Mouse (Mus musculus) kidney, adult 18-20 months (tissue): ENCODE data around the gene Vmn2r47.
"Not testable (repeated sequence)": the region's sequence is repeated elsewhere in the genome, so short reads cannot be mapped to it uniquely, and the experiment has no call there.

Source experiments
- DNase-seq: peaks from one replicate; pipeline ENCODE4 v3.0.0; 2021

Gene Vmn2r47

DNA sequence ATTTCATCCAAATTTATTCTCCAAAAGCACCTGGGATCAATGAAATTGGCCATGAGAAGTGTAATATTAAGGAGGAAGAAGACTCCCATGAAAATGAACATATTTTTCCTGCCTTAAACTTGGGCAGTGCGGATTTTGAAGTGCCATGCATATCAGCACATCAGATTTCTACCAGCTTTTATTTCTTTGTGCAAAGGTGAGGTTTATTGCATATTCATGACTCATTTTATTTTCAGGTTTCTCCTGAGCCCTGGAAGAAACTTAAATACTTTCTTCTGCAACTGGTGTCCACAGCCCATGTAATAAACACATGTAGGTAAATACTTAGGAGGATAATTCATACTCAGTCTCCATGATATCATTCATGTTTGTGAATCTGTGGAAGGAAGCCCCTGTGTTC, at the start of gene Vmn2r47:
Vmn2r47 (minus strand) TSS at position 101 of the 400 bp plus-strand sequence.
- DNase-seq, result not testable (repeated sequence)

DNA sequence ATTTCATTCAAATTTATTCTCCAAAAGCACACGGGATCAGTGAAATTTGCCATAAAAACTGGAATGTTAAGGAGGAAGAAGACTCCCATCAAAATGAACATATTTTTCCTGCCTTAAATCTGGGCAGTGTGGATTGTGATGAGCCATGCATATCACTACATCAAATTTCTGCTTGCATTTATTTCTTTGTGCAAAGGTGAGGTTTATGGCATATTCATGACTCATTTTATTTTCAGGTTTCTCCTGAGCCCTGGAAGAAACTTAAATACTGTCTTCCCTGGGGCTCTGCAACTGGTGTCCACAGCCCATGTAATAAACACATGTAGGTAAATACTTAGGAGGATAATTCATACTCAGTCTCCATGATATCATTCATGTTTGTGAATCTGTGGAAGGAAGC, 70.7 kb downstream of the Vmn2r47 start, which contains the start of gene Vmn2r46:
Vmn2r46 (minus strand) TSS at position 101 of the 400 bp plus-strand sequence.
- DNase-seq, result not testable (repeated sequence)
